Mouse (Mus musculus): Measurements from ENCODE around the gene Inpp5b.

GRCm38 (mm10) chr4:124737486-124737885 lies 4.2 kb upstream of the Inpp5b start:
- TF ChIP-seq CTCF (IDR thresholded peaks at IDR 0.05; ENCODE audit: control insufficient read depth, insufficient read depth, insufficient replicate concordance, low read depth, low read length) (no peak), POLR2A (IDR thresholded peaks at IDR 0.05; ENCODE audit: control insufficient read depth, low read depth, low read length) (no peak)

All from testis, adult 2 months (tissue).